Mouse (Mus musculus) left cerebral cortex, postnatal 25 days (tissue): ENCODE data around the gene Colca2. TPM values are rescaled to one million over a fixed set of nuclear protein-coding genes. Genes with fewer than 3 reads are reported as not detected.

ENCODE experiments used
- DNase-seq, 2 experiments: peaks; one replicate each; pipeline ENCODE4 v3.0.0; 2022; ENCODE audit warnings: low spot score in 2 of 2, mixed read lengths in 1 of 2
- intact Hi-C: fragments of 180-260 bp; cut with DNase I; formaldehyde crosslinking; loops from one replicate; pipeline ENCODE4 v1.15.1; 2025
- total RNA-seq, 2 experiments: library from RNA; stranded (reverse); gene quantifications; 2 replicates each; pipeline ENCODE4 v1.2.3; 2021

Gene Colca2
- total RNA-seq, 2 experiments from 2014 or later: 1.1 to 2.3 TPM

DNA sequence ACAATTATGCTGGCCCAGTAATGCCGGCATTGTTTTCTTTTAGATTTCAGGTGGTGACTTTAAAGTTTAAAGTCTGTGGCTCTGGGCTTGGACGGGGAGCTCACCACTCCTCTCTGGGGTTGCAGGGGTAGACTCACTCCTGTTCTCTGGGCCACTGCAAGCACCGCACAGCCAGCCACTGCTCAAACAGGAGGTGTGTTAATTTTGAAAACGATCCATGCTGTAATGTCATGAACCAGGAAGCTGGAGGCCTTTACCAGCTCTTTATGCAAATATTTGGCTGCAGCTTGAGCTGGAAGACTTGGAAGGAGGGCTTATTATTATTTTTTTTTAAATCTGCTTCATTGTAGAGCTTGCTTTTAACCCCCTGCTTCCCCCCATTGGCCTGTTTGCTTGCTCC is 3.7 kb downstream of the Colca2 start:
- DNase-seq: no peak
- intact Hi-C loops: loop anchor here (5.0 kb wide), 1 partner anchor 112 kb away; no protein-coding TSS in a partner anchor

- intact Hi-C loops: no loop called here
- DNase-seq: no peak
Measured at GRCm38 (mm10) chr9:51273581-51274154, 4.7 kb downstream of the Colca2 start.

- intact Hi-C loops: no loop called here
- no peak for DNase-seq
Measured at GRCm38 (mm10) chr9:51272102-51272501, 6.3 kb downstream of the Colca2 start.

DNA sequence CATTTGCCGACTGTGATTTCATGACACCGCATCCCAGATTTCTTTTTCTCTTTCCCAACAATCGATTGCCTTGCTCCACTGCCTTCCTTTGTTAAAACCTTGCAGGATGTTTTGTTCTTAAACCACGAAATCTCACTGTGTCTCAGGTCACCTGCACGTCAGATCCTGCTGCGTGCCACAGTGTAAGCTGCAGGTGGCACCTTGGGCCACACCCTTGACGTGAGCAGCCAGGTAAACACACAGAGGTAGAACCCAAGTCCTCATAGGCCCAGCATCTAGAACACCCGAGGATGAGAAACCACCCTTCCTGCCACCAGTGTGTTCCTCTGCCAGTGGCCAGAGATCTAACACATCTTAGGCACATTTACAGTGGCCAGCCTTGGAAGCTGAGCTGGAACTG is 7.3 kb downstream of the Colca2 start:
- DNase-seq: no peak
- intact Hi-C loops: no loop called here

- intact Hi-C loops: no loop called here
- DNase-seq: no peak
Measured at GRCm38 (mm10) chr9:51268852-51269251, 9.5 kb downstream of the Colca2 start.

DNA sequence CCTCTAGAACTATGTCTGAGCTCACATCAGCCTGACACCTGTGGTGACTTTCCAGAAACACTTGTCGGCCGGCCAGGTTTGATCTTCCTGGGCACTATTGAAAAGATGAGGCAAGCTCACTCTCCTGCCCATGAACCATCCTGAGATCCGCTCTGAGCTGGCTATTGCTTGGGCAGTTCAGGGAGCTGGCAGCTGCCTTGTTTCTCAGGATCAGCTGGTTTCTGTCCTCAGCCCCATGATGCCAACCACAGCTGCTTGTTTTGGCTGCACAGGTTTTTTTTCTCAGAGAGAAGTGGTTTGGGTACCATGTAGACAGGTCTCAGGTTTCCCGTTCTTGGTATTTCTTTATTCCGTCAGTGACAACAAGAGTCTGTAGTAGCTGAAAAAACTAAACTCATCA is 19.9 kb downstream of the Colca2 start:
- intact Hi-C loops: no loop called here
- no peak for DNase-seq

- intact Hi-C loops: no loop called here
- DNase-seq: no peak
Measured at GRCm38 (mm10) chr9:51256780-51257502, 21.4 kb downstream of the Colca2 start.

- intact Hi-C loops: loop anchor here (5.0 kb wide), 1 partner anchor 52 kb away; no protein-coding TSS in a partner anchor
- DNase-seq: peak; percentile 75 to 92
Measured at GRCm38 (mm10) chr9:51238741-51239385, 39.5 kb downstream of the Colca2 start.

DNA sequence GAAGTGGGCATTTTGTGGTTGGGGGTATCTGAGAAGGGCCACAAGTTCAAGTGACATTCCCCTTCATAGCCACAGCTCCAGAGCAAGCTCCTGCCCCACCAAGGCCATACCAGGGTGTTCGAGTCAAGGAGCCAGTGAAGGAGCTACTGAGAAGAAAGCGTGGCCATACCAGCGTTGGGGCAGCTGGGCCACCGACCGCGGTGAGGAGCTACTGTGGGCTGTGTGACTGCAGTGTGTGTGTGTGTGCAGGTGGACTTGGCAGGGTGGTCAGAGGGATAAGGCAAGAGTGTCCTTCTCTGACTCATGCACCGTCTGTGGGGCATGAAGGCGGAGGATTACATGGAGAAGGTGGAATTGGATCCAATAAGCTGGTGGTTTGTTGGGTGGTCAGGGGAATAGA is 46.2 kb downstream of the Colca2 start:
- no peak for DNase-seq
- intact Hi-C loops: no loop called here

- intact Hi-C loops: no loop called here
- no peak for DNase-seq
Measured at GRCm38 (mm10) chr9:51230701-51231389, 47.5 kb downstream of the Colca2 start.

- DNase-seq: no peak
- intact Hi-C loops: no loop called here
Measured at GRCm38 (mm10) chr9:51225636-51226166, 52.7 kb downstream of the Colca2 start.

Other genes with a start within 250 kb of the Colca2 start
- gene Btg4, start 217.7 kb downstream of the Colca2 start, total RNA-seq: not detected
- 1 to 10 TPM; 6.6 to 8.2 TPM for gene Layn, start 201.5 kb downstream of the Colca2 start, total RNA-seq
- not detected for gene 4833427G06Rik, start 176.5 kb downstream of the Colca2 start, total RNA-seq
- not detected for gene Gm32742, start 113.1 kb downstream of the Colca2 start, total RNA-seq
- under 1 TPM in 1 of 2 experiments, not detected in 1; 0.16 TPM for gene Pou2af1, start 64.9 kb downstream of the Colca2 start, total RNA-seq
- not detected for gene 1810046K07Rik, start 50.3 kb upstream of the Colca2 start, total RNA-seq